Mouse (Mus musculus) kidney, adult 8-10 months (tissue): ENCODE data around the gene Aph1a.
"Not testable (repeated sequence)": the region's sequence is repeated elsewhere in the genome, so short reads cannot be mapped to it uniquely, and the experiment has no call there.

Experiments
- DNase-seq, 2 experiments: peaks; one replicate each; pipeline ENCODE4 v3.0.0; 2022

The Aph1a gene

GRCm38 (mm10) chr3:95893606-95894316, at the start of gene Aph1a:
Gene Aph1a, plus strand, starts transcription at chr3:95893969.
- peak; percentile 97 to 99 for DNase-seq

- DNase-seq = no peak
Observed at GRCm38 (mm10) chr3:95850611-95851010, 43.2 kb upstream of the Aph1a start.

- DNase-seq = no peak
Observed at GRCm38 (mm10) chr3:95851317-95851716, 42.5 kb upstream of the Aph1a start.

GRCm38 (mm10) chr3:95855502-95856089, 38.2 kb upstream of the Aph1a start, which contains the start of gene Prpf3:
Gene Prpf3, minus strand, starts transcription at chr3:95855885.
- peak; percentile 95 to 97 for DNase-seq

- DNase-seq = no peak
Observed at GRCm38 (mm10) chr3:95856115-95856514, 37.7 kb upstream of the Aph1a start.

GRCm38 (mm10) chr3:95857050-95857449, 36.7 kb upstream of the Aph1a start:
- not testable (repeated sequence) for DNase-seq

- not testable (repeated sequence) for DNase-seq
Observed at GRCm38 (mm10) chr3:95858278-95858677, 35.5 kb upstream of the Aph1a start.

GRCm38 (mm10) chr3:95860323-95860722, 33.4 kb upstream of the Aph1a start:
- DNase-seq = no peak

GRCm38 (mm10) chr3:95861216-95861615, 32.6 kb upstream of the Aph1a start:
- DNase-seq = no peak

GRCm38 (mm10) chr3:95861796-95862195, 32.0 kb upstream of the Aph1a start:
- DNase-seq = peak; percentile 87 to 90

GRCm38 (mm10) chr3:95863578-95863977, 30.2 kb upstream of the Aph1a start:
- DNase-seq = no peak

- peak; percentile 83 to 93 for DNase-seq
Observed at GRCm38 (mm10) chr3:95865050-95865449, 28.7 kb upstream of the Aph1a start.

- no peak for DNase-seq
Observed at GRCm38 (mm10) chr3:95865571-95865970, 28.2 kb upstream of the Aph1a start.

- peak; percentile 70 to 73 for DNase-seq
Observed at GRCm38 (mm10) chr3:95866071-95866470, 27.7 kb upstream of the Aph1a start.

GRCm38 (mm10) chr3:95867408-95867807, 26.4 kb upstream of the Aph1a start:
- DNase-seq = no peak

GRCm38 (mm10) chr3:95870976-95871375, 22.8 kb upstream of the Aph1a start:
- DNase-seq = peak in 1 of 2 experiments; percentile 59

- DNase-seq = peak; percentile 91 to 93
Observed at GRCm38 (mm10) chr3:95871392-95871867, 22.3 kb upstream of the Aph1a start, which contains the start of gene Mrps21. Gene Mrps21, minus strand, starts transcription at chr3:95871519.

- no peak for DNase-seq
Observed at GRCm38 (mm10) chr3:95872048-95872447, 21.7 kb upstream of the Aph1a start.

- no peak for DNase-seq
Observed at GRCm38 (mm10) chr3:95879063-95879462, 14.7 kb upstream of the Aph1a start.

- DNase-seq = peak; percentile 96 to 99
Observed at GRCm38 (mm10) chr3:95881979-95882815, 11.6 kb upstream of the Aph1a start, which contains the start of gene Ciart. Gene Ciart, minus strand, starts transcription at chr3:95882251.

GRCm38 (mm10) chr3:95882816-95883425, 10.8 kb upstream of the Aph1a start:
- peak; percentile 82 to 86 for DNase-seq

- DNase-seq = peak; percentile 65 to 73
Observed at GRCm38 (mm10) chr3:95884400-95884799, 9.4 kb upstream of the Aph1a start.

GRCm38 (mm10) chr3:95887596-95887995, 6.2 kb upstream of the Aph1a start:
- DNase-seq = peak; percentile 75 to 77
